Mouse (Mus musculus) E14TG2a.4 (cell line): ENCODE measurements around the gene Ebf4.

Experiments
- CTCF ChIP-seq: conservative IDR thresholded peaks from 2 replicates; pipeline ENCODE4 v1.5.1; 2014; ENCODE audit warnings: low read length
- NANOG ChIP-seq: IDR thresholded peaks from 2 replicates; pipeline ENCODE4 v1.6.1; 2014; ENCODE audit warnings: borderline replicate concordance, low read length, mixed read lengths
- POU5F1 ChIP-seq: IDR thresholded peaks from 2 replicates; pipeline ENCODE4 v1.6.1; 2014; ENCODE audit warnings: low read length, borderline replicate concordance

DNA sequence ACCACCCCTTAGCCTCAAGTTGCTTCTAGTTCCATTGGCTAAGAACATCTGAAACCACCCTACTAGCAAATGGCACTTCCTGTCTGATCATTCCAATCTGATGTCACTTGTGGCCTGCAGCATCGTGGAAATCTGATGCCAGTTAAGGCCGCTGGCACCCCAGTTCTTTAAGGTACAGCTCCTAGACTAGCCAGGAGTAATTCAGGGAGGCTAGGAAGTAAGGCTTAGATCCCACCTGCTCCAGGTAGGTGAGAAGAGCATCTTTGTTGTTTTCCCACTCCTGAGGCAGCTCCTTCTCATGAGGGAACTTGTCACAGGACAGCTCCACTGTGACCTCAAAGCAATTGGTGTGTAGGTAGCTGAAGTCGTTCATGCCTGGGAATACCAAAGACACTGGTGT, 97.9 kb downstream of the Ebf4 start:
- no peak for TF ChIP-seq CTCF
- no peak for TF ChIP-seq POU5F1
- TF ChIP-seq NANOG = no peak
